Mouse (Mus musculus) olfactory bulb, adult 2 months (tissue): ENCODE data around the gene Ccnl2. TPM values are rescaled to one million over a fixed set of nuclear protein-coding genes. Genes with fewer than 3 reads are reported as not detected.

ENCODE experiments used
- H3K27ac ChIP-seq: fragments of 200-500 bp; 2 replicates; pipeline ENCODE4 v1.5.1; 2012; ENCODE audit warnings: low read depth, low read length; ENCODE audit not compliant: insufficient read depth
- H3K4me1 ChIP-seq: fragments of 200-500 bp; 2 replicates; pipeline ENCODE4 v1.6.1; 2012; ENCODE audit warnings: low read length; ENCODE audit not compliant: control insufficient read depth, insufficient read depth
- H3K4me3 ChIP-seq: fragments of 200-500 bp; 2 replicates; pipeline ENCODE4 v1.5.1; 2012; ENCODE audit warnings: mild to moderate bottlenecking, low read depth, low read length, moderate library complexity; ENCODE audit not compliant: insufficient read depth
- CTCF ChIP-seq: fragments of 200-500 bp; IDR thresholded peaks from 2 replicates; pipeline ENCODE4 v1.5.1; 2012; ENCODE audit warnings: low read depth, mild to moderate bottlenecking, low read length, moderate library complexity; ENCODE audit not compliant: insufficient read depth
- POLR2A ChIP-seq: fragments of 200-500 bp; IDR thresholded peaks from 2 replicates; pipeline ENCODE4 v1.6.1; 2012; ENCODE audit warnings: mild to moderate bottlenecking, low read depth, low read length, moderate library complexity; ENCODE audit not compliant: insufficient read depth
- WGBS: fragments of 180-500 bp; shearing (Covaris S2); methylation state at CpG from one replicate; pipeline ENCODE4 v1.1.7; 2018; 5-methylcytosine and 5-hydroxymethylcytosine counted together
- polyA plus RNA-seq: library from polyadenylated mRNA; stranded (reverse); fragments of >200 nt; gene quantifications from 2 replicates; pipeline ENCODE4 v1.2.4, GENCODE M21; 2012; ENCODE audit warnings: low replicate concordance; ENCODE audit not compliant: missing spikeins, insufficient read depth, insufficient read length

Gene Ccnl2
- polyA plus RNA-seq, 1 experiment = 186 TPM

- peaks cover 26% of the 10 kb centered on the region for H3K4me1 ChIP-seq
- H3K4me3 ChIP-seq = no peak overlapping the region
- TF ChIP-seq CTCF (no peak), POLR2A (no peak)
- 68% methylated on average over 2 of the region's 2 CpGs for WGBS
- no peak overlapping the region for H3K27ac ChIP-seq
These were observed 39.7 kb downstream of the Ccnl2 start for GRCm38 (mm10) chr4:155851951-155852411.

GRCm38 (mm10) chr4:155853421-155853820 is 41.1 kb downstream of the Ccnl2 start:
- Histone ChIP-seq H3K4me1 (peaks cover 19% of the 10 kb centered on the region), H3K27ac (no peak overlapping the region), H3K4me3 (no peak overlapping the region)
- WGBS = 90% methylated on average over 9 of the region's 9 CpGs
- no peak for TF ChIP-seq POLR2A
- TF ChIP-seq CTCF = no peak

GRCm38 (mm10) chr4:155854991-155855390 is 42.7 kb downstream of the Ccnl2 start:
- H3K4me1 ChIP-seq = 0 out of 2 replicates have a peak, but pooled peaks cover 13% of the 10 kb centered on the region
- H3K27ac ChIP-seq = no peak overlapping the region
- no peak overlapping the region for H3K4me3 ChIP-seq
- TF ChIP-seq CTCF (no peak), POLR2A (no peak)
- 96% methylated on average over 12 of the region's 12 CpGs for WGBS

GRCm38 (mm10) chr4:155856071-155856470 is 43.8 kb downstream of the Ccnl2 start:
- 0 out of 2 replicates have a peak, but pooled peaks cover 12% of the 10 kb centered on the region for H3K4me1 ChIP-seq
- WGBS = 92% methylated on average over 12 of the region's 12 CpGs
- TF ChIP-seq POLR2A (no peak), CTCF (no peak)
- no peak overlapping the region for H3K27ac ChIP-seq
- H3K4me3 ChIP-seq = no peak overlapping the region

GRCm38 (mm10) chr4:155856881-155857280 is 44.6 kb downstream of the Ccnl2 start:
- TF ChIP-seq CTCF = no peak

GRCm38 (mm10) chr4:155859318-155859717 is 47.0 kb downstream of the Ccnl2 start:
- Histone ChIP-seq H3K4me1 (peaks cover 5% of the 10 kb centered on the region; the same call in 1 of the 2 replicates), H3K4me3 (no peak overlapping the region), H3K27ac (no peak overlapping the region)
- WGBS = 37% methylated on average over 13 of the region's 13 CpGs
- TF ChIP-seq CTCF (no peak), POLR2A (no peak)

More at GRCm38 (mm10) chr4:155856881-155857280, 44.6 kb downstream of the Ccnl2 start:
- no peak overlapping the region for H3K4me3 ChIP-seq
- WGBS = 38% methylated on average over 3 of the region's 3 CpGs
- no peak overlapping the region for H3K27ac ChIP-seq
- H3K4me1 ChIP-seq = 0 out of 2 replicates have a peak, but pooled peaks cover 4% of the 10 kb centered on the region

- 91% methylated on average over 7 of the region's 7 CpGs for WGBS
- Histone ChIP-seq H3K27ac (no peak overlapping the region), H3K4me1 (peaks cover 5% of the 10 kb centered on the region; the same call in 1 of the 2 replicates), H3K4me3 (no peak overlapping the region)
- no peak for TF ChIP-seq CTCF
- TF ChIP-seq POLR2A = no peak
These were observed 49.5 kb downstream of the Ccnl2 start for GRCm38 (mm10) chr4:155861787-155862186.

- no peak for TF ChIP-seq POLR2A
- no peak for TF ChIP-seq CTCF
- Histone ChIP-seq H3K4me1 (peaks cover 5% of the 10 kb centered on the region; the same call in 1 of the 2 replicates), H3K4me3 (no peak within 1 kb of the TSS), H3K27ac (no peak within 1 kb of the TSS)
- 77% methylated on average over 5 of the region's 5 CpGs for WGBS
These were observed 50.7 kb downstream of the Ccnl2 start, which contains the start of gene Tas1r3 for GRCm38 (mm10) chr4:155863001-155863400. Gene Tas1r3 (minus strand): TSS chr4:155863362.

GRCm38 (mm10) chr4:155868614-155869298 is 56.5 kb downstream of the Ccnl2 start:
- Histone ChIP-seq H3K4me1 (peaks cover 15% of the 10 kb centered on the region), H3K4me3 (peak overlapping the region; percentile 78), H3K27ac (no peak overlapping the region)
- TF ChIP-seq CTCF (no peak), POLR2A (no peak)
- WGBS = 11% methylated on average over 22 of the region's 22 CpGs
